Mouse (Mus musculus) MEL (cell line): ENCODE results near the gene Igf2bp3. TPM values are rescaled to one million over a fixed set of nuclear protein-coding genes. Genes with fewer than 3 reads are reported as not detected.

Experiments
- DNase-seq: peaks from one replicate; pipeline ENCODE4 v3.0.0; 2011; ENCODE audit warnings: low read depth, low spot score
- H3K27ac ChIP-seq: 2 replicates; pipeline ENCODE4 v1.5.1; 2012; ENCODE audit warnings: low read depth, mild to moderate bottlenecking, control low read depth, low read length, moderate library complexity; ENCODE audit not compliant: control insufficient read depth
- H3K27me3 ChIP-seq, 2 experiments: fragments of 150-350 bp in 1 of 2; sonication (generic) in 1 of 2; 2 replicates each; pipeline ENCODE4 v1.6.1; 2012; ENCODE audit warnings: low read length in 2 of 2, mild to moderate bottlenecking in 2 of 2, improper control_type of control experiment in 1 of 2, moderate library complexity in 1 of 2; ENCODE audit not compliant: insufficient read depth in 2 of 2, control insufficient read depth in 1 of 2
- H3K36me3 ChIP-seq, 2 experiments: 2 replicates each; pipeline ENCODE4 v1.6.1; 2012 to 2014; ENCODE audit warnings: low read length in 2 of 2, improper control_type of control experiment in 1 of 2, inconsistent platforms in 1 of 2, mild to moderate bottlenecking in 1 of 2; ENCODE audit not compliant: insufficient read depth in 2 of 2, control insufficient read depth in 1 of 2
- H3K4me1 ChIP-seq, 2 experiments: fragments of 150-350 bp in 1 of 2; sonication (generic) in 1 of 2; 2 replicates each; pipeline ENCODE4 v1.6.1; 2012; ENCODE audit warnings: low read length in 2 of 2, improper control_type of control experiment in 1 of 2, mild to moderate bottlenecking in 1 of 2; ENCODE audit not compliant: insufficient read depth in 2 of 2, control insufficient read depth in 1 of 2
- H3K4me3 ChIP-seq, 2 experiments: fragments of 150-350 bp in 1 of 2; sonication (generic) in 1 of 2; 2 replicates each; pipeline ENCODE4 v1.5.1; 2012; ENCODE audit warnings: low read depth in 2 of 2, low read length in 2 of 2, mild to moderate bottlenecking in 2 of 2, moderate library complexity in 2 of 2, control low read depth in 1 of 2, improper control_type of control experiment in 1 of 2; ENCODE audit not compliant: control insufficient read depth in 1 of 2, insufficient read depth in 1 of 2
- H3K79me2 ChIP-seq: 2 replicates; pipeline ENCODE4 v1.6.1; 2012; ENCODE audit warnings: mild to moderate bottlenecking, low read length, moderate library complexity; ENCODE audit not compliant: control insufficient read depth, poor library complexity, insufficient read depth
- H3K9ac ChIP-seq: 2 replicates; pipeline ENCODE4 v1.6.1; 2012; ENCODE audit warnings: low read depth, mild to moderate bottlenecking, control low read depth, low read length, moderate library complexity; ENCODE audit not compliant: control insufficient read depth, poor library complexity, severe bottlenecking
- H3K9me3 ChIP-seq: fragments of 150-350 bp; sonication (generic); replicated peaks from 2 replicates; pipeline ENCODE4 v1.6.1; 2012; ENCODE audit warnings: mild to moderate bottlenecking, low read length, improper control_type of control experiment, moderate library complexity; ENCODE audit not compliant: insufficient read depth
- CHD1 ChIP-seq: IDR thresholded peaks from 2 replicates; pipeline ENCODE4 v1.6.1; 2012; ENCODE audit warnings: low read depth, mild to moderate bottlenecking, inconsistent platforms, low read length, improper control_type of control experiment
- CTCF ChIP-seq, 3 experiments: IDR thresholded peaks in 2 of 3; conservative IDR thresholded peaks in 1 of 3; 2 replicates each; pipeline ENCODE4 v1.5.1; 2011 to 2012; ENCODE audit warnings: low read length in 3 of 3, low read depth in 2 of 3, mild to moderate bottlenecking in 2 of 3, improper control_type of control experiment in 1 of 3, inconsistent platforms in 1 of 3, mixed read lengths in 1 of 3, moderate library complexity in 1 of 3; ENCODE audit not compliant: control insufficient read depth in 1 of 3, insufficient read depth in 1 of 3, poor library complexity in 1 of 3, severe bottlenecking in 1 of 3
- E2F4 ChIP-seq: IDR thresholded peaks from 2 replicates; pipeline ENCODE4 v1.6.1; 2011; ENCODE audit warnings: low read depth, low read length, improper control_type of control experiment, borderline replicate concordance
- EP300 ChIP-seq, 2 experiments: IDR thresholded peaks; 2 replicates each; pipeline ENCODE4 v1.6.1; 2011; ENCODE audit warnings: improper control_type of control experiment in 2 of 2, low read length in 2 of 2, low read depth in 1 of 2, mild to moderate bottlenecking in 1 of 2
- ETS1 ChIP-seq: IDR thresholded peaks from 2 replicates; pipeline ENCODE4 v1.6.1; 2012; ENCODE audit warnings: low read depth, mild to moderate bottlenecking, inconsistent platforms, low read length, improper control_type of control experiment, moderate library complexity
- GABPA ChIP-seq: IDR thresholded peaks from 2 replicates; pipeline ENCODE4 v1.6.1; 2012; ENCODE audit warnings: low read depth, mild to moderate bottlenecking, inconsistent platforms, low read length, improper control_type of control experiment, moderate library complexity
- GATA1 ChIP-seq: IDR thresholded peaks from 2 replicates; pipeline ENCODE4 v1.6.1; 2011; ENCODE audit warnings: low read depth, low read length, improper control_type of control experiment
- HCFC1 ChIP-seq: IDR thresholded peaks from 2 replicates; pipeline ENCODE4 v1.6.1; 2012; ENCODE audit warnings: low read depth, mild to moderate bottlenecking, inconsistent platforms, low read length, improper control_type of control experiment, moderate library complexity
- JUND ChIP-seq: IDR thresholded peaks from 2 replicates; pipeline ENCODE4 v1.6.1; 2011; ENCODE audit warnings: low read depth, mild to moderate bottlenecking, improper control_type of control experiment, low read length
- KAT2A ChIP-seq: conservative IDR thresholded peaks from 2 replicates; pipeline ENCODE4 v1.6.1; 2012; ENCODE audit warnings: low read depth, low read length, improper control_type of control experiment, inconsistent platforms
- MAX ChIP-seq: IDR thresholded peaks from 2 replicates; pipeline ENCODE4 v1.6.1; 2011; ENCODE audit warnings: low read length, improper control_type of control experiment
- MAZ ChIP-seq: IDR thresholded peaks from 2 replicates; pipeline ENCODE4 v1.6.1; 2012; ENCODE audit warnings: low read depth, mild to moderate bottlenecking, inconsistent platforms, low read length, improper control_type of control experiment
- MEF2A ChIP-seq: IDR thresholded peaks from 2 replicates; pipeline ENCODE4 v1.6.1; 2014; ENCODE audit warnings: low read depth, mild to moderate bottlenecking, inconsistent platforms, low read length, improper control_type of control experiment; ENCODE audit not compliant: poor library complexity, insufficient replicate concordance, severe bottlenecking; ENCODE audit errors: extremely low read depth
- MYB ChIP-seq: IDR thresholded peaks from 2 replicates; pipeline ENCODE4 v1.6.1; 2011; ENCODE audit warnings: mild to moderate bottlenecking, low read depth, low read length, improper control_type of control experiment
- NELFE ChIP-seq: IDR thresholded peaks from 2 replicates; pipeline ENCODE4 v1.6.1; 2011; ENCODE audit warnings: low read depth, low read length, improper control_type of control experiment
- NRF1 ChIP-seq: IDR thresholded peaks from 2 replicates; pipeline ENCODE4 v1.6.1; 2014; ENCODE audit warnings: low read depth, mild to moderate bottlenecking, inconsistent platforms, low read length, improper control_type of control experiment, moderate library complexity; ENCODE audit not compliant: poor library complexity, insufficient read depth, severe bottlenecking
- POLR2A ChIP-seq, 2 experiments: IDR thresholded peaks; 2 replicates each; pipeline ENCODE4 v1.6.1; 2011 to 2012; ENCODE audit warnings: low read length in 2 of 2, mild to moderate bottlenecking in 2 of 2, control low read depth in 1 of 2, improper control_type of control experiment in 1 of 2, low read depth in 1 of 2, moderate library complexity in 1 of 2; ENCODE audit not compliant: control insufficient read depth in 1 of 2, insufficient read depth in 1 of 2, poor library complexity in 1 of 2
- POLR2AphosphoS2 ChIP-seq: IDR thresholded peaks from 2 replicates; pipeline ENCODE4 v1.6.1; 2011; ENCODE audit warnings: low read length, improper control_type of control experiment
- RCOR1 ChIP-seq: IDR thresholded peaks from 2 replicates; pipeline ENCODE4 v1.6.1; 2012; ENCODE audit warnings: low read depth, mild to moderate bottlenecking, inconsistent platforms, low read length, improper control_type of control experiment
- SIN3A ChIP-seq: IDR thresholded peaks from 2 replicates; pipeline ENCODE4 v1.6.1; 2012; ENCODE audit warnings: low read length, improper control_type of control experiment, inconsistent platforms
- TBP ChIP-seq: IDR thresholded peaks from 2 replicates; pipeline ENCODE4 v1.8.0; 2011; ENCODE audit warnings: low read depth, low read length, improper control_type of control experiment
- ZC3H11A ChIP-seq: IDR thresholded peaks from 2 replicates; pipeline ENCODE4 v1.6.1; 2012; ENCODE audit warnings: low read depth, mild to moderate bottlenecking, inconsistent platforms, low read length, improper control_type of control experiment
- ZMIZ1 ChIP-seq: IDR thresholded peaks from 2 replicates; pipeline ENCODE4 v1.6.1; 2012; ENCODE audit warnings: low read depth, mild to moderate bottlenecking, inconsistent platforms, low read length, improper control_type of control experiment, moderate library complexity
- polyA plus RNA-seq, 2 experiments: library from polyadenylated mRNA; stranded (reverse) in 1 of 2; unstranded in 1 of 2; fragments of >175 nt in 1 of 2; fragments of >200 nt in 1 of 2; gene quantifications; 2 replicates each; pipeline versions ENCODE4 v1.2.1 to v1.2.4; 2012; ENCODE audit warnings: low replicate concordance in 2 of 2, low read depth in 1 of 2; ENCODE audit not compliant: insufficient read length in 2 of 2, insufficient read depth in 1 of 2, missing spikeins in 1 of 2
- total RNA-seq: library from RNA; depleted of rRNA; stranded (reverse); fragments of 300-350 nt; gene quantifications from 2 replicates; pipeline ENCODE4 v1.2.3, GENCODE M21; 2012

Gene Igf2bp3
- total and polyA plus RNA-seq, 3 experiments = 0.12 to 0.29 TPM; not detected in 1

GRCm38 (mm10) chr6:49131855-49132254 is 82.9 kb downstream of the Igf2bp3 start:
- H3K36me3 ChIP-seq = no peaks in the 10 kb centered on the region
- no peak overlapping the region for H3K27ac ChIP-seq
- no peak overlapping the region for H3K9ac ChIP-seq
- H3K79me2 ChIP-seq = no peaks in the 10 kb centered on the region
- no peak overlapping the region for H3K4me3 ChIP-seq
- no peaks in the 10 kb centered on the region; a peak in 1 of 4 replicates for H3K4me1 ChIP-seq
- no peak for DNase-seq
- TF ChIP-seq NELFE = no peak
- TF ChIP-seq EP300 (IDR thresholded peaks at IDR 0.05; ENCODE audit: low read depth in 1 of 2, low read length in 2 of 2) = no peak
- TF ChIP-seq ZC3H11A = no peak
- TF ChIP-seq MEF2A = no peak
- TF ChIP-seq JUND = no peak
- no peaks in the 10 kb centered on the region for H3K9me3 ChIP-seq
- H3K27me3 ChIP-seq = peaks cover 0 to 5% of the 10 kb centered on the region in 2 experiments; a peak in 3 of 4 replicates

GRCm38 (mm10) chr6:49130328-49130727 is 84.4 kb downstream of the Igf2bp3 start:
- no peak overlapping the region for H3K9ac ChIP-seq
- no peaks in the 10 kb centered on the region for H3K9me3 ChIP-seq
- DNase-seq = no peak
- no peaks in the 10 kb centered on the region for H3K36me3 ChIP-seq
- H3K4me1 ChIP-seq = no peaks in the 10 kb centered on the region
- H3K27ac ChIP-seq = no peak overlapping the region
- no peaks in the 10 kb centered on the region for H3K79me2 ChIP-seq
- no peak for TF ChIP-seq POLR2AphosphoS2
- TF ChIP-seq KAT2A = no peak
- no peak for TF ChIP-seq SIN3A
- no peak for TF ChIP-seq MEF2A
- no peak for TF ChIP-seq TBP
- H3K27me3 ChIP-seq = peaks cover 0 to 3% of the 10 kb centered on the region in 2 experiments; a peak in 2 of 4 replicates
- H3K4me3 ChIP-seq = no peak overlapping the region

GRCm38 (mm10) chr6:49120370-49120769 is 94.4 kb downstream of the Igf2bp3 start:
- Histone ChIP-seq H3K79me2 (no peaks in the 10 kb centered on the region), H3K4me3 (no peak overlapping the region)
- no peak for TF ChIP-seq EP300 (IDR thresholded peaks at IDR 0.05; ENCODE audit: low read depth in 1 of 2, low read length in 2 of 2)
- TF ChIP-seq GATA1 = no peak
- no peak for TF ChIP-seq MAX
- no peak for TF ChIP-seq POLR2A (IDR thresholded peaks at IDR 0.05; ENCODE audit: control insufficient read depth in 1 of 2, insufficient read depth in 1 of 2, low read depth in 1 of 2, low read length in 2 of 2, poor library complexity in 1 of 2)
- no peak for TF ChIP-seq NRF1
- no peak for TF ChIP-seq ZC3H11A
- TF ChIP-seq RCOR1 = no peak
- TF ChIP-seq MYB = no peak
- TF ChIP-seq ETS1 = no peak
- TF ChIP-seq NELFE = no peak
- no peak for TF ChIP-seq CTCF (IDR thresholded peaks at IDR 0.05 in 2 of 3, conservative IDR thresholded peaks at IDR 0.05 in 1 of 3; ENCODE audit: control insufficient read depth in 1 of 3, insufficient read depth in 1 of 3, low read depth in 2 of 3, low read length in 3 of 3, poor library complexity in 1 of 3, severe bottlenecking in 1 of 3)
- TF ChIP-seq MAZ = no peak
- TF ChIP-seq ZMIZ1 = no peak
- TF ChIP-seq CHD1 = no peak
- no peak for TF ChIP-seq GABPA
- TF ChIP-seq E2F4 = no peak
- no peak for TF ChIP-seq HCFC1
- TF ChIP-seq, all 39 proteins: peak for 0
- Histone ChIP-seq H3K9me3 (no peaks in the 10 kb centered on the region), H3K27ac (no peak overlapping the region), H3K27me3 (peaks cover 0 to 2% of the 10 kb centered on the region in 2 experiments; a peak in 1 of 4 replicates), H3K4me1 (no peaks in the 10 kb centered on the region), H3K9ac (no peak overlapping the region), H3K36me3 (no peaks in the 10 kb centered on the region)
- no peak for DNase-seq
